Mouse (Mus musculus): Measurements from ENCODE around the gene Arhgdib.

DNA sequence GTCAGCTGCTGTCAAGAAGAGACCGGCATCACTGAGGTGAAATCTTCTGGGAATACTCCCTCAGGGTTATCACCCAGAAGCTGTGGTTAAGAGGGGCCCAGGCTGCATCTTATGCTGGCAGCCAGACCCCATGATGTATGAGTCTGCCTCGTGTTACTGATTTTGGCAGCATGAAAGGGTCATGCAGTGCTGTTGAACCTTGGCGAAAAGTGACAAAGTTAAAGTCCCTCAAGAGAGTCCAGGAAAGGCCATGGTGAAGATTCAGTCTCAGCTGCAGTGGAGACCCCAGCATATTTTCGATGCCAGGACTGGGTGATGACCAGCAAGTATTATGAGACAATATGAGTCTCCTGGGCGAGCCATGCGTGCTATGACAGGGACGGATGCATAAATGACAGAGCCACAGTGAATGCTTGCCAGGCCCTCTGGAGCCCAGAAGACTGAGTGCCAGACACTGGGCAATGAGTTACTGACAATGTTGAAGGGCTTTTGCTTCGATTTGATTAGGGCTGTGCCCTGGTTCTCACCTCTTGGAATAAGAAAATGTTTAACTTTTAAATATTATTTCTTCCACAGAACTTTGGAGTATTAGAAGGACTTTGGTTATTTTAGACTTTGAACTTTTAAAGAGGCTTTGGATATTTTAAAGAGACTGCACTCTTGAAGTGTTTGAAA is 25.8 kb downstream of the Arhgdib start:
- TF ChIP-seq CTCF (IDR thresholded peaks at IDR 0.05) (no peak), POLR2A (IDR thresholded peaks at IDR 0.05; ENCODE audit: insufficient read depth, low read depth, low read length) (no peak)

All from heart, adult 2 months (tissue).